Mouse (Mus musculus) liver, embryonic 15.5 days (tissue): Measurements from ENCODE around the gene Tspan18. TPM values are rescaled to one million over a fixed set of nuclear protein-coding genes. Genes with fewer than 3 reads are reported as not detected.
A peak's percentile ranks its signal among the peaks of the same experiment; 100 is the strongest.

ENCODE experiments used
- ATAC-seq: fragments of 200-750 bp; cut with Nextera tagmentation; 2 replicates; pipeline ENCODE4 v1.8.0; 2017; ENCODE audit warnings: moderate number of reproducible peaks, mild to moderate bottlenecking, moderate library complexity; ENCODE audit not compliant: insufficient read depth
- H3K27ac ChIP-seq: fragments of 300-500 bp; sonication (generic); replicated peaks from 2 replicates; pipeline ENCODE4 v1.5.1; 2015; ENCODE audit warnings: mild to moderate bottlenecking, inconsistent platforms
- H3K27me3 ChIP-seq: fragments of 300-500 bp; sonication (generic); 2 replicates; pipeline ENCODE4 v1.6.1; 2015; ENCODE audit warnings: mild to moderate bottlenecking, inconsistent platforms
- H3K36me3 ChIP-seq: fragments of 300-500 bp; sonication (generic); replicated peaks from 2 replicates; pipeline ENCODE4 v1.6.1; 2015; ENCODE audit warnings: moderate library complexity, mild to moderate bottlenecking, inconsistent platforms
- H3K4me1 ChIP-seq: fragments of 300-500 bp; sonication (generic); replicated peaks from 2 replicates; pipeline ENCODE4 v1.6.1; 2015; ENCODE audit warnings: inconsistent platforms
- H3K4me2 ChIP-seq: fragments of 300-500 bp; sonication (generic); 2 replicates; pipeline ENCODE4 v1.6.1; 2015; ENCODE audit warnings: moderate library complexity, mild to moderate bottlenecking, inconsistent platforms
- H3K4me3 ChIP-seq: fragments of 300-500 bp; sonication (generic); replicated peaks from 2 replicates; pipeline ENCODE4 v1.5.1; 2015; ENCODE audit warnings: mild to moderate bottlenecking, inconsistent platforms
- H3K9ac ChIP-seq: fragments of 300-500 bp; sonication (generic); 2 replicates; pipeline ENCODE4 v1.6.1; 2015; ENCODE audit warnings: moderate library complexity, mild to moderate bottlenecking, inconsistent platforms
- H3K9me3 ChIP-seq: fragments of 300-500 bp; sonication (generic); replicated peaks from 2 replicates; pipeline ENCODE4 v1.6.1; 2016; ENCODE audit warnings: inconsistent platforms
- WGBS: fragments of 180-500 bp; shearing (Covaris S2); methylation state at CpG from one replicate; pipeline ENCODE4 v1.1.7; 2015; ENCODE audit warnings: mixed read lengths; ENCODE audit not compliant: insufficient replicate concordance; 5-methylcytosine and 5-hydroxymethylcytosine counted together
- polyA plus RNA-seq: library from polyadenylated mRNA; unstranded; fragments of >200 nt; fragmentation: Nextera tagmentation; extraction: Ambion mirVana; gene quantifications from 2 replicates; pipeline ENCODE4 v1.2.1, GENCODE M21; 2015

The Tspan18 gene
- polyA plus RNA-seq, 1 experiment from 2014 or later, result 2.7 TPM

GRCm38 (mm10) chr2:93361454-93361853, 27.1 kb upstream of the Tspan18 start:
- peak; percentile 36 for ATAC-seq
- H3K9ac ChIP-seq, result no peak overlapping the region
- no peak overlapping the region for H3K4me2 ChIP-seq
- H3K36me3 ChIP-seq, result no peaks in the 10 kb centered on the region
- no peaks in the 10 kb centered on the region for H3K9me3 ChIP-seq
- H3K4me1 ChIP-seq, result peaks cover 45% of the 10 kb centered on the region
- no peak overlapping the region for H3K27ac ChIP-seq
- 17% methylated on average over 5 of the region's 5 CpGs for WGBS
- 0 out of 2 replicates have a peak, but pooled peaks cover 3% of the 10 kb centered on the region for H3K27me3 ChIP-seq
- no peak overlapping the region for H3K4me3 ChIP-seq

- Histone ChIP-seq H3K36me3 (no peaks in the 10 kb centered on the region), H3K4me1 (peaks cover 54% of the 10 kb centered on the region), H3K4me3 (no peak overlapping the region), H3K27me3 (0 out of 2 replicates have a peak, but pooled peaks cover under 1% of the 10 kb centered on the region), H3K9me3 (no peaks in the 10 kb centered on the region), H3K4me2 (no peak overlapping the region), H3K9ac (no peak overlapping the region), H3K27ac (no peak overlapping the region)
- ATAC-seq, result no peak
- 51% methylated on average over 6 of the region's 6 CpGs for WGBS
Observed at GRCm38 (mm10) chr2:93360310-93360709, 26.0 kb upstream of the Tspan18 start.

- H3K27ac ChIP-seq, result no peak overlapping the region
- no peak overlapping the region for H3K4me3 ChIP-seq
- H3K9me3 ChIP-seq, result no peaks in the 10 kb centered on the region
- peak overlapping the region; percentile 45 for H3K4me2 ChIP-seq
- H3K27me3 ChIP-seq, result no peaks in the 10 kb centered on the region
- WGBS, result 46% methylated on average over 2 of the region's 2 CpGs
- no peaks in the 10 kb centered on the region for H3K36me3 ChIP-seq
- 0 out of 2 replicates have a peak, but pooled peaks have one; percentile 29 for ATAC-seq
- H3K4me1 ChIP-seq, result peaks cover 83% of the 10 kb centered on the region
- H3K9ac ChIP-seq, result no peak overlapping the region
Observed at GRCm38 (mm10) chr2:93357391-93357790, 23.1 kb upstream of the Tspan18 start.

DNA sequence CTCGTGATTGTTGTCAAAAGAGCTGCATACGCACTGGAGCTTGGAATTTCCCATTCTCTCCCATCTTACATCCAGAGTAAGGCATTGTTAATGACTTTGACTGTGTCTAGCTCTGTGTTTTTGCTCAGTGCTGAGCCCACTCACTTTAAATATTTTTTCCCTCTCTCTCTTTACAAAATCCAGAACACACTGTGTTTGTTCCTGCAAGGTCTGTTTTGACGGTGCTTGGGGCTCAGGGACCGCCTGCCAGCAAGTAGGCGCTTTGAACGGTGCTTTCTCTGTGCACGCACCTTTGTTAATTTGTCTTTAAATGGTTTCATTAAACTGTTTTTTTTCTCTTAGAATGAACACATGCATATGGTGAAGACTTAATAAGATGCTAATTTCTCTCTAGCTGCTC, 21.5 kb upstream of the Tspan18 start:
- H3K4me3 ChIP-seq, result no peak overlapping the region
- no peak overlapping the region for H3K9ac ChIP-seq
- peaks cover 84% of the 10 kb centered on the region for H3K4me1 ChIP-seq
- no peaks in the 10 kb centered on the region for H3K9me3 ChIP-seq
- H3K27me3 ChIP-seq, result no peaks in the 10 kb centered on the region
- no peak for ATAC-seq
- H3K36me3 ChIP-seq, result no peaks in the 10 kb centered on the region
- no peak overlapping the region for H3K4me2 ChIP-seq
- 78% methylated on average over 7 of the region's 7 CpGs for WGBS
- no peak overlapping the region for H3K27ac ChIP-seq

GRCm38 (mm10) chr2:93354621-93355020, 20.3 kb upstream of the Tspan18 start:
- 0 out of 2 replicates have a peak overlapping the region, but pooled peaks have one; percentile 62 for H3K4me2 ChIP-seq
- 32% methylated on average over 1 of the region's 1 CpGs for WGBS
- peak overlapping the region; percentile 51 for H3K27ac ChIP-seq
- peaks cover 79% of the 10 kb centered on the region for H3K4me1 ChIP-seq
- no peaks in the 10 kb centered on the region for H3K27me3 ChIP-seq
- no peaks in the 10 kb centered on the region for H3K9me3 ChIP-seq
- H3K36me3 ChIP-seq, result no peaks in the 10 kb centered on the region
- H3K4me3 ChIP-seq, result no peak overlapping the region
- H3K9ac ChIP-seq, result no peak overlapping the region
- ATAC-seq, result no peak

- peaks cover 77% of the 10 kb centered on the region for H3K4me1 ChIP-seq
Observed at GRCm38 (mm10) chr2:93353725-93354124, 19.4 kb upstream of the Tspan18 start.

GRCm38 (mm10) chr2:93352915-93353685, 18.8 kb upstream of the Tspan18 start:
- peak; percentile 49 for ATAC-seq
- peak overlapping the region; percentile 49 for H3K4me3 ChIP-seq

More at GRCm38 (mm10) chr2:93353725-93354124, 19.4 kb upstream of the Tspan18 start:
- Histone ChIP-seq H3K27ac (peak overlapping the region; percentile 83), H3K4me3 (peak overlapping the region; percentile 49), H3K9me3 (no peaks in the 10 kb centered on the region), H3K36me3 (no peaks in the 10 kb centered on the region), H3K27me3 (0 out of 2 replicates have a peak, but pooled peaks cover 3% of the 10 kb centered on the region), H3K4me2 (peak overlapping the region; percentile 62), H3K9ac (peak overlapping the region; percentile 54)
- ATAC-seq, result peak; percentile 96
- WGBS, result 4% methylated on average over 4 of the region's 4 CpGs

DNA sequence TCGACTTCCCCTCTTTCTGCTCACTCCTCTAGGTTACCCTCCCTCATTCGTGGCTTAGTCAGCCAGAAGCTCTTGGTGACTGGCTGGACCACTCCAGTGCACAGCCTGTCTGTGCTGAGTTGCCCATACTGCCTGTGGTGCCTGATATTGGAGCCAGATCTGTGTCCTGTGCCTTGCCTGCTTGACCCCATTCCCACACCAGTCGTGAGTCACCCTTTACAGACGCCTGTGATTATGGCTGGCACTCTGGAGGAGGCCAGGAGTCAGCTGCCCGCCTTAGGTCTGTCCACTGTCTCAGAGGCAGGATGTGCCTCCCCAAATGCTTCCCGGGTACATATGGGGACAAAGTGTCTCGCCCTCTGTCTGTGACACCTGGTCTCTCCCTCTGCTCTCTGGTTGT, 17.0 kb upstream of the Tspan18 start:
- WGBS, result 44% methylated on average over 7 of the region's 7 CpGs
- H3K36me3 ChIP-seq, result no peaks in the 10 kb centered on the region
- no peak overlapping the region for H3K9ac ChIP-seq
- peaks cover 55% of the 10 kb centered on the region for H3K4me1 ChIP-seq
- H3K4me2 ChIP-seq, result no peak overlapping the region
- ATAC-seq, result no peak
- H3K9me3 ChIP-seq, result no peaks in the 10 kb centered on the region
- H3K27me3 ChIP-seq, result 0 out of 2 replicates have a peak, but pooled peaks cover 3% of the 10 kb centered on the region
- no peak overlapping the region for H3K4me3 ChIP-seq
- no peak overlapping the region for H3K27ac ChIP-seq

More at GRCm38 (mm10) chr2:93352915-93353685, 18.8 kb upstream of the Tspan18 start:
- H3K4me2 ChIP-seq, result peak overlapping the region; percentile 62
- H3K27ac ChIP-seq, result peak overlapping the region; percentile 83
- H3K4me1 ChIP-seq, result peaks cover 72% of the 10 kb centered on the region
- no peaks in the 10 kb centered on the region for H3K36me3 ChIP-seq
- no peaks in the 10 kb centered on the region for H3K9me3 ChIP-seq
- peak overlapping the region; percentile 54 for H3K9ac ChIP-seq
- H3K27me3 ChIP-seq, result 0 out of 2 replicates have a peak, but pooled peaks cover 3% of the 10 kb centered on the region
- 30% methylated on average over 8 of the region's 8 CpGs for WGBS

- 50% methylated on average over 5 of the region's 5 CpGs for WGBS
Observed at GRCm38 (mm10) chr2:93347018-93347417, 12.7 kb upstream of the Tspan18 start.

DNA sequence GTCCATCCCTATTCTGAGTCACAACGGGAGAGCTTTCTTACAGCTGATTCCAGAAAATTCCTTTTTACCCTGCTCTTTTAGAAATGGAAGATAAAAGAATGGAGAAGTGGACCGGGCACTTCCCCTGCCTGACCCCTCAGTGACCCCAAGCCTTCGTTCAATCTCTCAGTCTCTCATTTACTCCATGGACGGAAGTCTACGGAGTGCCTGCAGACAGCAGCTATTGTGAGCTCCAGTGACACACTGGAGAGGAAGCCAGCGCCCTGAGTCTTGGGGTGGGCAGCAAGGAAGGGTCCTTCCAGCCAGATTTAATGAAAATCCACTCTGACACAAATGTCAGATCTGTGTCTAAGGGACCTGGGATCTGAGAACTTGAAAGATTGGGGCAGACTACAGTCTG, 12.3 kb upstream of the Tspan18 start:
- Histone ChIP-seq H3K36me3 (no peaks in the 10 kb centered on the region), H3K27me3 (0 out of 2 replicates have a peak, but pooled peaks cover 3% of the 10 kb centered on the region), H3K9me3 (no peaks in the 10 kb centered on the region), H3K27ac (no peak overlapping the region), H3K9ac (no peak overlapping the region), H3K4me1 (peaks cover 21% of the 10 kb centered on the region), H3K4me3 (no peak overlapping the region), H3K4me2 (no peak overlapping the region)
- no peak for ATAC-seq
- WGBS, result 25% methylated on average over 6 of the region's 6 CpGs

More at GRCm38 (mm10) chr2:93347018-93347417, 12.7 kb upstream of the Tspan18 start:
- ATAC-seq, result no peak
- no peaks in the 10 kb centered on the region for H3K36me3 ChIP-seq
- no peak overlapping the region for H3K4me3 ChIP-seq
- H3K27me3 ChIP-seq, result 0 out of 2 replicates have a peak, but pooled peaks cover 3% of the 10 kb centered on the region
- H3K4me1 ChIP-seq, result peaks cover 25% of the 10 kb centered on the region
- H3K27ac ChIP-seq, result no peak overlapping the region
- H3K9me3 ChIP-seq, result no peaks in the 10 kb centered on the region
- H3K9ac ChIP-seq, result no peak overlapping the region
- no peak overlapping the region for H3K4me2 ChIP-seq

DNA sequence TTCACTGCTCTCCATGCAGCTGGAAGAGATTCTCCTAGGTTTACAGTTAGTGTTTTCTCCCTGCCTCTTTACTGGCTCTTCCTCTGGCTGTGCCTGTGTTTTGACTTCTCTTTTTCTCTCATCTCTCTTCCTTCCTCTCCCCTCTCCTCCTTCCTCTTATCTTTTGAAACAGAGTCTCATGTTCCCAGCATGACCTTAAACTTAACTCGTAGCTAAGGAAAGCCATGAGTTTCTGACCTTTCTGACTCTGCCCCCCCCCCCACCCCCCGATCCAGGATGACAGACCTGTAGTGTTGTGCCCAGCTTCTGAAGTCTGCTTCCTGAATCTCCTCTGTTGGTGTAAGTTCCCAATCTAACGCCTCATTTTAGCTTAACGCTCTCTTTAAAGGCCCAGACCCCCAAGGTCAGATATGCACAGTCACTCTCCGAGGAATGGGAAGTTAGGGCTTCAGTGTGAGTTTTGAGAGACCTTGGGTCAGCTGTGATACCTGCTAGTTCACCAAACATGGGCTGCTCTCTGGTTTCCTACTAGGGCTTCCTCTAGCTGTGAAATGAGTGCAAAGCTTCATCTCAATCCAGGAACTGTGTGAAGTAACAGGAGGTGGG, 11.5 kb upstream of the Tspan18 start:
- Histone ChIP-seq H3K27ac (no peak overlapping the region), H3K36me3 (no peaks in the 10 kb centered on the region), H3K4me3 (no peak overlapping the region), H3K27me3 (0 out of 2 replicates have a peak, but pooled peaks cover 3% of the 10 kb centered on the region), H3K4me1 (peaks cover 18% of the 10 kb centered on the region), H3K9me3 (no peaks in the 10 kb centered on the region), H3K9ac (no peak overlapping the region), H3K4me2 (no peak overlapping the region)
- 10% methylated on average over 5 of the region's 5 CpGs for WGBS
- ATAC-seq, result no peak
